Mouse (Mus musculus) bone marrow, adult 2 months (tissue): ENCODE data around the gene Diaph3.

Experiments used
- CTCF ChIP-seq: fragments of 200-500 bp; IDR thresholded peaks from 2 replicates; pipeline ENCODE4 v1.5.1; 2011; ENCODE audit warnings: low read length, control low read depth; ENCODE audit not compliant: control insufficient read depth, insufficient read depth
- POLR2A ChIP-seq: fragments of 200-500 bp; IDR thresholded peaks from 2 replicates; pipeline ENCODE4 v1.6.1; 2011; ENCODE audit warnings: low read depth, mild to moderate bottlenecking, control low read depth, low read length, borderline replicate concordance; ENCODE audit not compliant: control insufficient read depth

- no peak for TF ChIP-seq CTCF
- no peak for TF ChIP-seq POLR2A
These were observed 15.5 kb downstream of the Diaph3 start for GRCm38 (mm10) chr14:87125492-87125891.
